Mouse (Mus musculus) forebrain, embryonic 11.5 days (tissue): ENCODE measurements around the gene Rnf115. TPM values are rescaled to one million over a fixed set of nuclear protein-coding genes. Genes with fewer than 3 reads are reported as not detected.

Source experiments
- ATAC-seq: fragments of 200-750 bp; cut with Nextera tagmentation; replicated peaks from 2 replicates; pipeline ENCODE4 v1.8.0; 2017; ENCODE audit warnings: moderate TSS enrichment; ENCODE audit not compliant: low FRiP score
- DNase-seq: peaks from one replicate; pipeline ENCODE4 v3.0.0-alpha.2; 2017; ENCODE audit warnings: low spot score
- H3K27ac ChIP-seq: fragments of 300-500 bp; sonication (generic); 2 replicates; pipeline ENCODE4 v1.5.1; 2014; ENCODE audit warnings: low read depth, low read length
- H3K27me3 ChIP-seq: fragments of 300-500 bp; sonication (generic); 2 replicates; pipeline ENCODE4 v1.6.1; 2014; ENCODE audit warnings: mild to moderate bottlenecking, low read length, mixed read lengths; ENCODE audit not compliant: control insufficient read depth, insufficient read depth
- H3K36me3 ChIP-seq: fragments of 300-500 bp; sonication (generic); 2 replicates; pipeline ENCODE4 v1.6.1; 2014; ENCODE audit warnings: mild to moderate bottlenecking, low read length, moderate library complexity, mixed read lengths; ENCODE audit not compliant: control insufficient read depth, insufficient read depth
- H3K4me1 ChIP-seq: fragments of 300-500 bp; sonication (generic); replicated peaks from 2 replicates; pipeline ENCODE4 v1.6.1; 2014; ENCODE audit warnings: low read length, mixed read lengths; ENCODE audit not compliant: control insufficient read depth, insufficient read depth
- H3K4me2 ChIP-seq: fragments of 300-500 bp; sonication (generic); 2 replicates; pipeline ENCODE4 v1.6.1; 2014; ENCODE audit warnings: low read depth, mild to moderate bottlenecking, low read length, moderate library complexity, mixed read lengths; ENCODE audit not compliant: severe bottlenecking
- H3K4me3 ChIP-seq: fragments of 300-500 bp; sonication (generic); 2 replicates; pipeline ENCODE4 v1.5.1; 2014; ENCODE audit warnings: low read depth, low read length
- H3K9ac ChIP-seq: fragments of 300-500 bp; sonication (generic); 2 replicates; pipeline ENCODE4 v1.6.1; 2014; ENCODE audit warnings: low read length
- H3K9me3 ChIP-seq: fragments of 300-500 bp; sonication (generic); 2 replicates; pipeline ENCODE4 v1.6.1; 2016; ENCODE audit warnings: low read length, mixed read lengths; ENCODE audit not compliant: control insufficient read depth
- WGBS: fragments of 180-500 bp; shearing (Covaris S2); extraction: QIAGEN DNeasy Blood & Tissue Kit; methylation state at CpG from one replicate; pipeline ENCODE4 v1.1.7; 2014; 5-methylcytosine and 5-hydroxymethylcytosine counted together
- polyA plus RNA-seq: library from polyadenylated mRNA; unstranded; fragments of >200 nt; fragmentation: Nextera tagmentation; extraction: Ambion mirVana; gene quantifications from 2 replicates; pipeline ENCODE4 v1.2.1, GENCODE M21; 2014

Rnf115 gene
- polyA plus RNA-seq, 1 experiment from 2014 or later, result 95.3 TPM

DNA sequence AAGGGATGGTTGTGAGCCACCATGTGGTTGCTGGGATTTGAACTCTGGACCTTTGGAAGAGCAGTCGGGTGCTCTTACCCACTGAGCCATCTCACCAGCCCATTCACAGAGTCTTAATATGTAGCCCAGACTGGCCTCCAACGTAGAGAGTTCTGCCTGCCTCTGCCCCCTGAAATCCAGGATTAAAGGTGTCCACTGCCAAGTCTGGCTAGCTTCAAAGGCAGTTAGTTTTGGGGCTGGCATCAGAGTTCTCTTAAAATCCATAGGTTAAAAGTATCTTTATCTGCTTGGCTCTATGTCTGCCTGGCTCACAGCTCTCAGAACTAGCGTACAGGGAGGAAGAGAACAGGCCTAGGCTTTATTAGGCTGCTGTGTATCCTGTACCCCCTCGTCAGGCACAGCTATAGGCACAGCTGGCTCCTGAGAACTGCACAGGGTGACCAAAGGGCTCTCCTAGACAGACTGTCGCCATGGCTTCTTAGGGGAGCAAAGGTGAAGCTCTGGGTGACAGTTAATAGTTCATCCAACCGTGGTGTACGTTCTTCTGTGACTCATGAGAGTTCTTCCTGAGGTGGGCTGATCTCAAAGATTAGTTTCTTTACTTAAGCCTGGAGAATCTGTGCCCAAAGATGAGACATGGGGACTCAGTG, 111.7 kb downstream of the Rnf115 start:
- Histone ChIP-seq H3K9ac (no peak overlapping the region), H3K27me3 (no peaks in the 10 kb centered on the region), H3K36me3 (no peaks in the 10 kb centered on the region), H3K4me3 (no peak overlapping the region), H3K4me2 (no peak overlapping the region), H3K9me3 (no peaks in the 10 kb centered on the region), H3K4me1 (no peaks in the 10 kb centered on the region), H3K27ac (no peak overlapping the region)
- ATAC-seq, result no peak
- WGBS, result 80% methylated on average over 7 of the region's 7 CpGs
- DNase-seq, result no peak

Other genes with a start within 250 kb of the Rnf115 start
- 0.69 and 0.77 TPM in 2 replicates for gene Hfe2, start 202.5 kb upstream of the Rnf115 start, polyA plus RNA-seq
- gene Txnip, start 169.7 kb upstream of the Rnf115 start, polyA plus RNA-seq, result 45.5 and 46.3 TPM in 2 replicates
- gene Gm16253, start 150.7 kb upstream of the Rnf115 start, polyA plus RNA-seq, result 1.0 TPM in 1 of 2 replicates, not detected in the other
- 22.0 and 28.4 TPM in 2 replicates for gene Polr3gl, start 133.5 kb upstream of the Rnf115 start, polyA plus RNA-seq
- gene Ankrd34a, start 131.0 kb upstream of the Rnf115 start, polyA plus RNA-seq, result 1.9 and 2.4 TPM in 2 replicates
- gene Lix1l, start 126.5 kb upstream of the Rnf115 start, polyA plus RNA-seq, result 5.5 TPM in 2 replicates
- 198 and 199 TPM in 2 replicates for gene Rbm8a, start 97.7 kb upstream of the Rnf115 start, polyA plus RNA-seq
- 41.3 and 41.6 TPM in 2 replicates for gene Pex11b, start 92.3 kb upstream of the Rnf115 start, polyA plus RNA-seq
- 0.09 TPM in 1 of 2 replicates, not detected in the other for gene Gm42957, start 92.2 kb upstream of the Rnf115 start, polyA plus RNA-seq
- 0.65 and 0.87 TPM in 2 replicates for gene Itga10, start 82.1 kb upstream of the Rnf115 start, polyA plus RNA-seq
- 0.27 and 0.37 TPM in 2 replicates for gene Ankrd35, start 57.5 kb upstream of the Rnf115 start, polyA plus RNA-seq
- 40.2 and 45.2 TPM in 2 replicates for gene Pias3, start 31.3 kb upstream of the Rnf115 start, polyA plus RNA-seq
- 11.8 and 12.8 TPM in 2 replicates for gene Nudt17, start 19.1 kb upstream of the Rnf115 start, polyA plus RNA-seq
- 41.9 and 44.1 TPM in 2 replicates for gene Polr3c, start within 50 bp of the Rnf115 start, polyA plus RNA-seq
- not detected in 2 replicates for gene Pdzk1, start 101.6 kb downstream of the Rnf115 start, polyA plus RNA-seq
- gene Cd160, start 101.7 kb downstream of the Rnf115 start, polyA plus RNA-seq, result not detected in 2 replicates
- 2.5 TPM in 2 replicates for gene Gja5, start 177.0 kb downstream of the Rnf115 start, polyA plus RNA-seq
- gene Gpr89, start 177.7 kb downstream of the Rnf115 start, polyA plus RNA-seq, result 35.4 and 36.0 TPM in 2 replicates
- not detected in 2 replicates for gene Gja8, start 198.4 kb downstream of the Rnf115 start, polyA plus RNA-seq